Mouse (Mus musculus): ENCODE data around the gene Txndc16. TPM values are rescaled to one million over a fixed set of nuclear protein-coding genes. Genes with fewer than 3 reads are reported as not detected.

The Txndc16 gene
- polyA plus RNA-seq (2014; fragmentation: Illumina TruSeq; extraction: RNeasy Lipid Tissue Mini Kit (QIAGEN cat#74804); ENCODE audit: low read depth, low replicate concordance): 34.4 TPM

GRCm38 (mm10) chr14:45220090-45220956 lies at the start of gene Txndc16:
TSS of gene Txndc16 (minus strand) at chr14:45220328.

GRCm38 (mm10) chr14:45219281-45220089 lies 643 bp downstream of the Txndc16 start, which contains the start of gene Gpr137c:
TSS of gene Gpr137c (plus strand) at chr14:45219717.

Other genes with a start within 250 kb of the Txndc16 start
- 0.28 TPM for gene Ptger2, start 232.1 kb downstream of the Txndc16 start, polyA plus RNA-seq (2014; fragmentation: Illumina TruSeq; extraction: RNeasy Lipid Tissue Mini Kit (QIAGEN cat#74804); ENCODE audit: low read depth, low replicate concordance)
- 1.7 TPM for gene Gpr137c, start 611 bp downstream of the Txndc16 start, polyA plus RNA-seq (2014; fragmentation: Illumina TruSeq; extraction: RNeasy Lipid Tissue Mini Kit (QIAGEN cat#74804); ENCODE audit: low read depth, low replicate concordance)
- 86.0 TPM for gene Ero1l, start 98.4 kb upstream of the Txndc16 start, polyA plus RNA-seq (2014; fragmentation: Illumina TruSeq; extraction: RNeasy Lipid Tissue Mini Kit (QIAGEN cat#74804); ENCODE audit: low read depth, low replicate concordance)
- gene Psmc6, start 109.5 kb upstream of the Txndc16 start, polyA plus RNA-seq (2014; fragmentation: Illumina TruSeq; extraction: RNeasy Lipid Tissue Mini Kit (QIAGEN cat#74804); ENCODE audit: low read depth, low replicate concordance): 424 TPM
- 44.1 TPM for gene Styx, start 130.8 kb upstream of the Txndc16 start, polyA plus RNA-seq (2014; fragmentation: Illumina TruSeq; extraction: RNeasy Lipid Tissue Mini Kit (QIAGEN cat#74804); ENCODE audit: low read depth, low replicate concordance)
- 179 TPM for gene Gnpnat1, start 184.6 kb upstream of the Txndc16 start, polyA plus RNA-seq (2014; fragmentation: Illumina TruSeq; extraction: RNeasy Lipid Tissue Mini Kit (QIAGEN cat#74804); ENCODE audit: low read depth, low replicate concordance)

All from kidney, adult 10 weeks (tissue).